Comparison of ENCODE assay signal across 7 mouse cellular contexts in the genomic region with DNA sequence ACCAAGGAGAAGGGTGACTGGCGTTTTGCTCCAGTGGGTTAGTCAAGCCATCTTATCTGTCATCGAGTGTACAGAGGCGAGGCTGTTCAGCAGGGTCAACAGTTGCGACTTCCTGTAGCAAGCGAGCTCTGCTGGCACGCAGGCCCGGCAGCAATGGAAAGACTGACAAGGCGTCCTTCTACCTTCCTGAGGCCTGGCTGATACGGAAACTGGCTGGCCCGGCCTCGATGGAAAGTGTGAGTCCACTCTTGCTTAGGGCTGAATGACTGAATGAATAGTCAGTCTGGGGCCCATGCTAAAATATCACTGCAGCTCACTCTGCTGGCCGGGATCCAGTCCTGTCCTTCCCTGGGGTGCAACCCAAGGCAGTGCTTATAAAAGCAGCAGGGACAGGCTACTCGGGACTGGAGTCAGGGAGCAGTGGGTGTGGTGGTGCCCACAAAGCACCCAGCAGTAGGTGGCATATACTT. TPM values are rescaled to one million over a fixed set of nuclear protein-coding genes. Genes with fewer than 3 reads are reported as not detected.
A peak's percentile ranks its signal among the peaks of the same experiment; 100 is the strongest.
DNase-seq lines count a peak whose midpoint lies in the region; ATAC-seq lines count a peak whose summit lies in the region.

No protein-coding gene starts in this region.

- H3K27me3 ChIP-seq in embryonic facial prominence, embryonic 14.5 days (replicated peaks; ENCODE audit: control insufficient read depth, insufficient read depth, low read length), result no peaks in the 10 kb centered on the region
- H3K27me3 ChIP-seq in liver, embryonic 13.5 days, result no peaks in the 10 kb centered on the region

- peak; percentile 71 for DNase-seq in NIH3T3 (ENCODE audit: low read depth)
- DNase-seq in embryonic facial prominence, embryonic 14.5 days (ENCODE audit: low spot score), result peak; percentile 65
- peak; percentile 73 for DNase-seq in induced T-regulatory cell, adult 2 months (ENCODE audit: low read depth)
- no peak for DNase-seq in liver, embryonic 13.5 days
- peak; percentile 82 for DNase-seq in urinary bladder, postnatal 14 days (ENCODE audit: low spot score)
- DNase-seq in frontal cortex, postnatal 10 days (ENCODE audit: low spot score in 2 of 2), result no peak
- no peak for DNase-seq in cerebellum, adult 9-11 months

- H3K4me2 ChIP-seq in embryonic facial prominence, embryonic 14.5 days (ENCODE audit: low read depth, low read length), result no peak overlapping the region
- H3K4me2 ChIP-seq in liver, embryonic 13.5 days, result no peak overlapping the region

- no peaks in the 10 kb centered on the region for H3K4me1 ChIP-seq in embryonic facial prominence, embryonic 14.5 days (ENCODE audit: control insufficient read depth, insufficient read depth, low read length)
- peaks cover 20% of the 10 kb centered on the region for H3K4me1 ChIP-seq in liver, embryonic 13.5 days (replicated peaks)

- no peak overlapping the region for H3K27ac ChIP-seq in embryonic facial prominence, embryonic 14.5 days (replicated peaks; ENCODE audit: low read depth, low read length)
- H3K27ac ChIP-seq in liver, embryonic 13.5 days, result no peak overlapping the region

- no peaks in the 10 kb centered on the region for H3K9me3 ChIP-seq in embryonic facial prominence, embryonic 14.5 days (ENCODE audit: control insufficient read depth, low read length)
- no peaks in the 10 kb centered on the region for H3K9me3 ChIP-seq in liver, embryonic 13.5 days (replicated peaks)

- ATAC-seq in embryonic facial prominence, embryonic 14.5 days (ENCODE audit: low read depth), result peak; percentile 26; the same call in 1 of the 2 replicates
- ATAC-seq in liver, embryonic 13.5 days (ENCODE audit: low read depth), result peak; percentile 25; the same call in 1 of the 2 replicates

- no peak overlapping the region for H3K4me3 ChIP-seq in embryonic facial prominence, embryonic 14.5 days (ENCODE audit: low read depth, low read length)
- no peak overlapping the region for H3K4me3 ChIP-seq in liver, embryonic 13.5 days (replicated peaks)

- H3K36me3 ChIP-seq in embryonic facial prominence, embryonic 14.5 days (ENCODE audit: control insufficient read depth, insufficient read depth, low read length), result 0 out of 2 replicates have a peak, but pooled peaks cover 3% of the 10 kb centered on the region
- no peaks in the 10 kb centered on the region for H3K36me3 ChIP-seq in liver, embryonic 13.5 days

- WGBS in embryonic facial prominence, embryonic 14.5 days, result 48% methylated on average over 13 of the region's 13 CpGs
- whole genome bisulfite sequencing in liver, embryonic 13.5 days (ENCODE audit: insufficient replicate concordance), result 15% methylated on average over 13 of the region's 13 CpGs

- 0 out of 2 replicates have a peak overlapping the region, but pooled peaks have one; percentile 30 for H3K9ac ChIP-seq in embryonic facial prominence, embryonic 14.5 days (ENCODE audit: low read depth, low read length)
- no peak overlapping the region for H3K9ac ChIP-seq in liver, embryonic 13.5 days

RNA-seq across cellular contexts. Expression of a gene that starts 27.0 kb away (rescaled TPM):
- polyA plus RNA-seq in embryonic facial prominence, embryonic 14.5 days (2014; fragmentation: Nextera tagmentation; extraction: Ambion mirVana), result 34.6 TPM in 2 replicates
- polyA plus RNA-seq in liver, embryonic 13.5 days (2015; fragmentation: Nextera tagmentation; extraction: Ambion mirVana), result 9.4 and 11.4 TPM in 2 replicates

RNA-seq across cellular contexts. Expression of a gene that starts 41.9 kb away (rescaled TPM):
- polyA plus RNA-seq in embryonic facial prominence, embryonic 14.5 days (2014; fragmentation: Nextera tagmentation; extraction: Ambion mirVana), result 3.0 and 4.1 TPM in 2 replicates
- 0.61 and 0.70 TPM in 2 replicates for polyA plus RNA-seq in liver, embryonic 13.5 days (2015; fragmentation: Nextera tagmentation; extraction: Ambion mirVana)

Comparison
In these comparisons a context has a peak if more than half of its experiments do, and no peak if none do; other contexts are left out.
1. DNase-seq: peak in NIH3T3 (single experiment), embryonic facial prominence, embryonic 14.5 days (single experiment), induced T-regulatory cell, adult 2 months (single experiment) and urinary bladder, postnatal 14 days (single experiment); none in liver, embryonic 13.5 days (single experiment), frontal cortex, postnatal 10 days (0 of 2) and cerebellum, adult 9-11 months (single experiment).